Mouse (Mus musculus) liver, embryonic 11.5 days (tissue): ENCODE measurements at regions not wholly inside any gene's neighbourhood (a gene's known extent, or its start where the extent isn't known, plus 50 kb on each side); places are given as distances from the start of the nearest gene placed in this dataset.

ENCODE experiments used
- ATAC-seq: fragments of 200-750 bp; cut with Nextera tagmentation; replicated peaks from 2 replicates; pipeline ENCODE4 v1.8.0; 2017; ENCODE audit warnings: moderate number of reproducible peaks, mild to moderate bottlenecking, moderate TSS enrichment, moderate library complexity; ENCODE audit not compliant: low FRiP score
- DNase-seq: peaks from one replicate; pipeline ENCODE4 v3.0.0-alpha.2; 2017; ENCODE audit warnings: low spot score
- H3K27ac ChIP-seq: fragments of 300-500 bp; sonication (generic); 2 replicates; pipeline ENCODE4 v1.5.1; 2014; ENCODE audit warnings: mild to moderate bottlenecking, low read depth, low read length, control low read depth
- H3K27me3 ChIP-seq: fragments of 300-500 bp; sonication (generic); replicated peaks from 2 replicates; pipeline ENCODE4 v1.6.1; 2014; ENCODE audit warnings: low read length, mixed read lengths; ENCODE audit not compliant: control insufficient read depth, insufficient read depth
- H3K36me3 ChIP-seq: fragments of 300-500 bp; sonication (generic); 2 replicates; pipeline ENCODE4 v1.6.1; 2014; ENCODE audit warnings: mild to moderate bottlenecking, low read length, moderate library complexity, mixed read lengths; ENCODE audit not compliant: control insufficient read depth, insufficient read depth
- H3K4me1 ChIP-seq: fragments of 300-500 bp; sonication (generic); replicated peaks from 2 replicates; pipeline ENCODE4 v1.6.1; 2014; ENCODE audit warnings: low read length, mixed read lengths; ENCODE audit not compliant: control insufficient read depth, insufficient read depth
- H3K4me2 ChIP-seq: fragments of 300-500 bp; sonication (generic); 2 replicates; pipeline ENCODE4 v1.6.1; 2014; ENCODE audit warnings: mild to moderate bottlenecking, control low read depth, moderate library complexity
- H3K4me3 ChIP-seq: fragments of 300-500 bp; sonication (generic); 2 replicates; pipeline ENCODE4 v1.5.1; 2014; ENCODE audit warnings: low read depth, low read length, control low read depth
- H3K9ac ChIP-seq: fragments of 300-500 bp; sonication (generic); 2 replicates; pipeline ENCODE4 v1.6.1; 2014; ENCODE audit warnings: low read depth, low read length, control low read depth
- H3K9me3 ChIP-seq: fragments of 300-500 bp; sonication (generic); 2 replicates; pipeline ENCODE4 v1.6.1; 2016; ENCODE audit warnings: low read length, inconsistent platforms, mixed read lengths; ENCODE audit not compliant: control insufficient read depth
- WGBS: fragments of 180-500 bp; shearing (Covaris S2); extraction: QIAGEN DNeasy Blood & Tissue Kit; methylation state at CpG from one replicate; pipeline ENCODE4 v1.1.7; 2014; 5-methylcytosine and 5-hydroxymethylcytosine counted together

- DNase-seq (no peak), ATAC-seq (no peak)
- Histone ChIP-seq H3K9ac (no peak overlapping the region), H3K9me3 (no peaks in the 10 kb centered on the region), H3K27ac (no peak overlapping the region), H3K27me3 (no peaks in the 10 kb centered on the region), H3K36me3 (no peaks in the 10 kb centered on the region), H3K4me2 (no peak overlapping the region), H3K4me3 (no peak overlapping the region), H3K4me1 (no peaks in the 10 kb centered on the region)
- WGBS = 92% methylated on average over 3 of the region's 3 CpGs
Observed at GRCm38 (mm10) chr7:133497551-133497950, 104.4 kb downstream of the Tex36 start.

DNA sequence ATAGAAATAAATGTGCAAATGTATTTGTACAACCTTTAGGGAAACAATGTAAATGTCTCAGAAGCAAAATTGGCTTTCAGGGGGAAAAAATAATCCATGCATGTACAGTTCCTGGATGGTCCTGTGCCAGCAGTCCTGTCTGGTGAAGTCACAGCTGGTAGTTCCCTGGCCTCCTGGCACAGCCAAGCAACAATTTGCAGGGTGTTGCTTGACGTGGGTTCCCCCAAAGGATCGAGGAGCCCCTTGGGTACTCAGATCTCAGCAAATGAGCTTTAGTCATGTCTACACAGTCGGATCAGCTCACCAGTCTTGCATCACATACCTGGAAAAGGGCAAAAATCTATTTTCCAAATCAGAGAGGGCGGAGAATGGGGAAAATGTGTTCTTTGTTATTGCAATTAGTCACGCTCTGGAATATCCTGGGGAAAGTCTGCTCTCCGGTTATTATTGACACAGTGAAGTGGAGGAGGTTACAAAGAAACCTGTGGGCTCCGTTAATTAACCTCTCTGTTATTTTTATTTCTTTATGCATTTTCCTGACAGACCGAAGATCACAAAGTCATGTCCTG is 106.9 kb downstream of the Tex36 start:
- no peaks in the 10 kb centered on the region for H3K36me3 ChIP-seq
- no peaks in the 10 kb centered on the region for H3K4me1 ChIP-seq
- no peak overlapping the region for H3K9ac ChIP-seq
- no peak overlapping the region for H3K4me2 ChIP-seq
- no peaks in the 10 kb centered on the region for H3K9me3 ChIP-seq
- ATAC-seq (no peak), DNase-seq (no peak)
- no peak overlapping the region for H3K4me3 ChIP-seq
- H3K27ac ChIP-seq = no peak overlapping the region
- WGBS = 77% methylated on average over 8 of the region's 8 CpGs
- no peaks in the 10 kb centered on the region for H3K27me3 ChIP-seq

- no peaks in the 10 kb centered on the region for H3K4me1 ChIP-seq
- WGBS = 66% methylated on average over 10 of the region's 10 CpGs
- no peaks in the 10 kb centered on the region for H3K36me3 ChIP-seq
- H3K27ac ChIP-seq = no peak overlapping the region
- no peaks in the 10 kb centered on the region for H3K9me3 ChIP-seq
- DNase-seq (no peak), ATAC-seq (no peak)
- no peak overlapping the region for H3K4me3 ChIP-seq
- H3K27me3 ChIP-seq = no peaks in the 10 kb centered on the region
- H3K9ac ChIP-seq = no peak overlapping the region
- H3K4me2 ChIP-seq = no peak overlapping the region
Observed at GRCm38 (mm10) chr7:133494256-133494981, 107.5 kb downstream of the Tex36 start.

GRCm38 (mm10) chr7:133492626-133493025 is 109.3 kb downstream of the Tex36 start:
- Histone ChIP-seq H3K4me2 (no peak overlapping the region), H3K9me3 (no peaks in the 10 kb centered on the region), H3K27ac (no peak overlapping the region), H3K4me3 (no peak overlapping the region), H3K36me3 (no peaks in the 10 kb centered on the region), H3K4me1 (no peaks in the 10 kb centered on the region), H3K27me3 (no peaks in the 10 kb centered on the region), H3K9ac (no peak overlapping the region)
- DNase-seq (no peak), ATAC-seq (no peak)
- WGBS = 64% methylated on average over 6 of the region's 6 CpGs

DNA sequence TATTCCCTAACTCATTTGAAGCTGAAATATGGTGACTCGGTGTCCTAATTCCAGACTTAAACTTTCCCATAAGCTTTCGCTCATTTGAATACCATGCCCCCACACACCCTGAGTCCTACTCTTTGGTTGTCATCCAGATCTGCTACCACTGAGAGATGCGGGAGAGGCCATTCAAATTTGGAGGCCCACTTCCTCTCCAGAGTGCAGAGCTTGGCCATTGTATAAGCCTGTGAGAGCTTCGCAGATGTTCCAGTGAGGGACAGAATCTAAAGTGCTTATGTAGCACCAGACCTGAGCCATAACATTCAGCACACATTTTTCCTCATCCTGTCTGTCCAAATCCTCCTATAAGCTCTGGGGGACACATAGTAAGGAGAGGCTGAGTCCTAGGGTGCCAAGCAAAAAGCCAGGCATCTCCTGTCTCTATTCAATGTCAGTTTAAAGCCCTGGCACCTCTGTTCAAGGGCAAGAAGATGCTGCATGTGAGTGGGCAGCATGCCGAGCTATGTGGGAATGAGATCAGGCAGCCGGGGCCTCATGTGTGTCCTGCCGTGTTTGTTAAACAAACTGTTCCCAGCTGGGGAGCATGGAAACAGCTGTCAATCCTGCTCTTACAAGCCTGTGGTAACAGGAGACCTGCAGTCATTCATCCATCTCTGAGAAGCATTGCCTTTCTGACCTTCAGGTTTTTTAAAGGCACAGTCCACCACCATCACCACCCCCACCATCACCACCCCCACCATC is 113.9 kb downstream of the Tex36 start:
- WGBS = 66% methylated on average over 7 of the region's 7 CpGs
- DNase-seq (no peak), ATAC-seq (no peak)
- H3K4me3 ChIP-seq = no peak overlapping the region
- H3K4me1 ChIP-seq = no peaks in the 10 kb centered on the region
- H3K27me3 ChIP-seq = no peaks in the 10 kb centered on the region
- H3K9me3 ChIP-seq = no peaks in the 10 kb centered on the region
- no peak overlapping the region for H3K4me2 ChIP-seq
- H3K27ac ChIP-seq = no peak overlapping the region
- H3K9ac ChIP-seq = no peak overlapping the region
- H3K36me3 ChIP-seq = no peaks in the 10 kb centered on the region

GRCm38 (mm10) chr7:133484430-133484841 is 117.5 kb downstream of the Tex36 start:
- no peak for DNase-seq
- no peaks in the 10 kb centered on the region for H3K27me3 ChIP-seq
- no peaks in the 10 kb centered on the region for H3K9me3 ChIP-seq

GRCm38 (mm10) chr7:133481529-133481928 is 120.4 kb downstream of the Tex36 start:
- Histone ChIP-seq H3K9ac (no peak overlapping the region), H3K4me3 (no peak overlapping the region), H3K4me1 (no peaks in the 10 kb centered on the region), H3K4me2 (no peak overlapping the region), H3K9me3 (no peaks in the 10 kb centered on the region), H3K27ac (no peak overlapping the region), H3K36me3 (no peaks in the 10 kb centered on the region), H3K27me3 (no peaks in the 10 kb centered on the region)
- ATAC-seq = no peak
- DNase-seq = no peak
- 63% methylated on average over 6 of the region's 6 CpGs for WGBS

More at GRCm38 (mm10) chr7:133484430-133484841, 117.5 kb downstream of the Tex36 start:
- Histone ChIP-seq H3K4me3 (no peak overlapping the region), H3K36me3 (no peaks in the 10 kb centered on the region), H3K4me1 (no peaks in the 10 kb centered on the region), H3K9ac (no peak overlapping the region), H3K4me2 (no peak overlapping the region), H3K27ac (no peak overlapping the region)
- ATAC-seq = no peak
- 70% methylated on average over 8 of the region's 8 CpGs for WGBS

DNA sequence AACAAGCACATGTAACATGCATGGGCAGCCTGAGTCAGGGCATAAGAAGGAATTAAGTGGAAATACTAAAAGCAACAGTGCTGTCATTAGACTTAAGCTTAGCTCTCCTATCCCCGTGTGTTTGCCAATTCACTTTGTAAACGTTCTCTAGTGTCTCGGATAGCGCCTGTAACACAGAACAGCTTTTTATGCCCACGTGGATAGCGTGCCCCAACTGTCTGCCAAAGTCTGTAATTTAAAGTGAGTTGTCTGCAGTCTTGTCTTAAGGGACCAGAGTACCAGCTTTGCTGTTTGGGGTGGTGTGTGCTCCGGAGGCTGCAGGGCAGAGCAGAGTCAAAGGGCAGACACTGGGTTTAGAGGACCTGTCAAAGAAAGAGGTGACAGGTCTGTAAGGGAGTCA is 122.3 kb downstream of the Tex36 start:
- WGBS = 64% methylated on average over 7 of the region's 7 CpGs
- Histone ChIP-seq H3K9ac (no peak overlapping the region), H3K9me3 (no peaks in the 10 kb centered on the region), H3K4me3 (no peak overlapping the region), H3K27ac (no peak overlapping the region), H3K4me2 (no peak overlapping the region), H3K36me3 (no peaks in the 10 kb centered on the region), H3K4me1 (no peaks in the 10 kb centered on the region), H3K27me3 (no peaks in the 10 kb centered on the region)
- DNase-seq = no peak
- no peak for ATAC-seq
